Mouse (Mus musculus): Measurements from ENCODE around the gene Tmem25. TPM values are rescaled to one million over a fixed set of nuclear protein-coding genes. Genes with fewer than 3 reads are reported as not detected.

Tmem25 gene
- total RNA-seq, 1 experiment: 0.54 TPM

DNA sequence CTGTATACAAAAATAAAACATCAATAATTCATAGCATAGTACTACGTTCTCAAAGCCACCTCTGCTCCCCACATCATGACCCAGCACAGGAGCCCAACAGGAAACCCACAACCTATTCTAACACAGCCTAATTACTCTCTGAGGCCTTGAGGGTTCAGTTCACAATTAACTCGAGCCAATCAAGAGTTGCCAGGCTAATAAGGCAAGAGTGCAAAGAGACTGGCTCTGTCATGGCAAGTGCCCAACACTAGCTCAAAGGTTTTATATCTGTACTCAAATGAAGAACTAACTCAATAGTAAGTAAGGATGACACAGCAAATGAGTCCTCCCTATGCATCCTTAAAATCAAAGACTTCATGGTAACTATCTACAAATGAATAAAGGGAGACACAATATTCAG is 31.4 kb upstream of the Tmem25 start:
- in situ Hi-C loops (cut with MboI; ENCODE audit: low sequenced_read_pairs in 2 of 2, unreplicated experiment in 2 of 2): no loop called here
- TF ChIP-seq ZC3H11A (IDR thresholded peaks at IDR 0.05; ENCODE audit: borderline replicate concordance, low read depth, low read length) (no peak), CHD2 (IDR thresholded peaks at IDR 0.05; ENCODE audit: low read depth, low read length) (no peak), MAFK (IDR thresholded peaks at IDR 0.05; ENCODE audit: insufficient read depth, low read depth, low read length) (no peak), HCFC1 (IDR thresholded peaks at IDR 0.05; ENCODE audit: borderline replicate concordance, insufficient read depth, low read length) (no peak), ZNF384 (IDR thresholded peaks at IDR 0.05; ENCODE audit: low read depth, low read length) (no peak)
- no peaks in the 10 kb centered on the region for H3K9me3 ChIP-seq (ENCODE audit: control insufficient read depth, insufficient read depth, low read depth, low read length)

DNA sequence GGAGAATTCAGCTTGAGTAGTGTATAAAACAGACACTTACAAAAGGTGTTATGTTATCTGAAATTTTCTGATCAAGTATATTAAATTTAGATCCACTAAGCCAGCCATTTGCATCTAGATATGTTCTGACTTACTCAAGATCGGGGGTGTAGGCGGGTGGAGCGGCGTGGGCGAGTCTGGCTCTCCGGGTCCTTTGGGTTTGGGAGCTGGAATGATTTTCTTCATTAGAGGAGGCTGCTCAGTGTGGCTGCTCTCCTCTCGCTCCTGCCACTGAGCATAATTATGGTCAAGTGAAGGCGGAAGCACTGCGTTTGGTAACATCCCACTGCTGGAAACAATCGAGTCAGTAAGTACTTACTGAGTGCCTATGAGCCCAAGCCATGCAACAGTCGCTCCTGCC is 29.8 kb upstream of the Tmem25 start:
- Histone ChIP-seq H3K36me3 (ENCODE audit: control insufficient read depth, insufficient read depth, low read length, poor library complexity, severe bottlenecking) (peaks cover 45% of the 10 kb centered on the region), H3K4me1 (ENCODE audit: control insufficient read depth in 2 of 2, insufficient read depth in 2 of 2, low read length in 2 of 2, poor library complexity in 1 of 2) (no peaks in the 10 kb centered on the region), H3K9ac (ENCODE audit: insufficient read depth, low read depth, low read length, poor library complexity, severe bottlenecking) (no peak overlapping the region), H3K4me3 (ENCODE audit: insufficient read depth in 1 of 2, low read depth in 1 of 2, low read length in 2 of 2, poor library complexity in 1 of 2, severe bottlenecking in 1 of 2) (no peak overlapping the region), H3K9me3 (ENCODE audit: control insufficient read depth, insufficient read depth, low read depth, low read length) (no peaks in the 10 kb centered on the region), H3K27ac (ENCODE audit: insufficient read depth, low read depth, low read length, poor library complexity, severe bottlenecking) (no peak overlapping the region)
- no peak for TF ChIP-seq ZNF384 (IDR thresholded peaks at IDR 0.05; ENCODE audit: low read depth, low read length)
- no peak for TF ChIP-seq HCFC1 (IDR thresholded peaks at IDR 0.05; ENCODE audit: borderline replicate concordance, insufficient read depth, low read length)
- no peak for TF ChIP-seq CHD2 (IDR thresholded peaks at IDR 0.05; ENCODE audit: low read depth, low read length)
- TF ChIP-seq MAFK (IDR thresholded peaks at IDR 0.05; ENCODE audit: insufficient read depth, low read depth, low read length): no peak
- TF ChIP-seq ZC3H11A (IDR thresholded peaks at IDR 0.05; ENCODE audit: borderline replicate concordance, low read depth, low read length): no peak
- in situ Hi-C loops (cut with MboI; ENCODE audit: low sequenced_read_pairs in 2 of 2, unreplicated experiment in 2 of 2): no loop called here
- DNase-seq (ENCODE audit: low read depth, low spot score): no peak

More for the DNA sequence above, 31.4 kb upstream of the Tmem25 start:
- Histone ChIP-seq H3K36me3 (ENCODE audit: control insufficient read depth, insufficient read depth, low read length, poor library complexity, severe bottlenecking) (peaks cover 52% of the 10 kb centered on the region), H3K4me1 (ENCODE audit: control insufficient read depth in 2 of 2, insufficient read depth in 2 of 2, low read length in 2 of 2, poor library complexity in 1 of 2) (no peaks in the 10 kb centered on the region), H3K4me3 (ENCODE audit: insufficient read depth in 1 of 2, low read depth in 1 of 2, low read length in 2 of 2, poor library complexity in 1 of 2, severe bottlenecking in 1 of 2) (no peak overlapping the region), H3K9ac (ENCODE audit: insufficient read depth, low read depth, low read length, poor library complexity, severe bottlenecking) (no peak overlapping the region), H3K27ac (ENCODE audit: insufficient read depth, low read depth, low read length, poor library complexity, severe bottlenecking) (no peak overlapping the region)
- no peak for DNase-seq (ENCODE audit: low read depth, low spot score)

DNA sequence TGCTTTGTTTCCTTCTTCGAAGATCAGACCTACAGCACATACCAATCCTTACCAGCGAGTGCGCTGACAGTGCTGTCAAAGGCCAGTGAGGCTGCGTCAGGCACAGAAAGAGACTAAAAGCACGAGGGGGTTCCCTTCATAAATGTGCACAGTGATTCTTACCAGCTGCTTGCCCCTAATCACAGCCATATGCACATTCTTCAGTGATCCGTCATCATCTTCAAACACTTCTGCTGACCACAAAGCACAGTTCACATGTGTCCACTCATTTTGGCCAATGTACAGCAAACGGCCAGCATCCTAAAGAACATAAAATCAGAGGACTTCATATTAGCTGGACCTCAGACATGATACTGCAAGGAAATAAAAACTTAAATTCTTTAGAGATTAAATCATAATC is 27.6 kb upstream of the Tmem25 start:
- Histone ChIP-seq H3K27ac (ENCODE audit: insufficient read depth, low read depth, low read length, poor library complexity, severe bottlenecking) (no peak overlapping the region), H3K9ac (ENCODE audit: insufficient read depth, low read depth, low read length, poor library complexity, severe bottlenecking) (no peak overlapping the region), H3K4me3 (ENCODE audit: insufficient read depth in 1 of 2, low read depth in 1 of 2, low read length in 2 of 2, poor library complexity in 1 of 2, severe bottlenecking in 1 of 2) (no peak overlapping the region), H3K36me3 (ENCODE audit: control insufficient read depth, insufficient read depth, low read length, poor library complexity, severe bottlenecking) (peaks cover 49% of the 10 kb centered on the region), H3K9me3 (ENCODE audit: control insufficient read depth, insufficient read depth, low read depth, low read length) (no peaks in the 10 kb centered on the region), H3K4me1 (ENCODE audit: control insufficient read depth in 2 of 2, insufficient read depth in 2 of 2, low read length in 2 of 2, poor library complexity in 1 of 2) (no peaks in the 10 kb centered on the region)
- DNase-seq (ENCODE audit: low read depth, low spot score): no peak
- TF ChIP-seq MAFK (IDR thresholded peaks at IDR 0.05; ENCODE audit: insufficient read depth, low read depth, low read length) (no peak), ZC3H11A (IDR thresholded peaks at IDR 0.05; ENCODE audit: borderline replicate concordance, low read depth, low read length) (no peak), ZNF384 (IDR thresholded peaks at IDR 0.05; ENCODE audit: low read depth, low read length) (no peak), HCFC1 (IDR thresholded peaks at IDR 0.05; ENCODE audit: borderline replicate concordance, insufficient read depth, low read length) (no peak), CHD2 (IDR thresholded peaks at IDR 0.05; ENCODE audit: low read depth, low read length) (no peak)
- in situ Hi-C loops (cut with MboI; ENCODE audit: low sequenced_read_pairs in 2 of 2, unreplicated experiment in 2 of 2): no loop called here

DNA sequence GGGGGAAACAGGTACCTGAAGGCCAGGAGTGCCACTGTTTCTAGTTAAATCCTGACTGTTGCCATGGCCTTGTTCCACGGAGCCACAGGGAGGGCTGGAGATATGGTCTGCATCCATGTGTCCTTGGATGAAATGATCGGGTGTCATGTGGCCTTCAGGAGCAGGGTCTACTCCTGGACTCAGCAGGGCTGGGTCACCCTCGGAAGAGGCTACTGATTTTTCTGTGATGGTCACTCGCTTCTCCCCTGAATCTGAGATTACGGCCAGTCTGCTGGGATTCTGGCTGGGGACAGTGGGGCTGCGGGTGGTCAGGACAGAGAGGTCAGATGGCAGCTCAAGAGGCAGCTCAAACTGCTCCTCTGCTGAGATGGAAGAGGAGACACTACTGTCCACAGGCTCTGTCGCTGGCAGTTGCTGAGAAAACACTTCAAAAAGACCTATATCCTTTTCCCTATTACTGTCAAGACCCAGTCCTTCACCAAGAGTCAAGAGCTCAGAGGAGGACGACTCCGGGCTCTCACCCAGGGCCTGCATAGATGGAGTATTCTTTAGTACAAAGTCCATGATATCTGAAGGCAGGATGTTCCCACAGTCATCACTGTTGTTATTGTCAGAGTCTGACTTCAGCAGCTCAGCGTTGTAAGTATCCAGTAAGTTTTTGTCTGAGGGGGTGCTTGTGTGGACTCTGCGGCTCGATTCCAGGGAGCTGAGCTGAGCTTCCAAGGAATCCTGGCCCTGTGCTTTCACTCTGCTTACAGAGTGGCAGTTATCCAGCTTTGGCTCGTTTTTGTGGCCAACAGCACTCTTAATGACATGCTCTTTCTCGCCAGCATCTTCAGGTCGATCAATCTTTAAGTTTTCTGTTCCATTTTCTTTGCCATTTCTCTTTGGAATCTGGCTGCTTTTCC is 21.1 kb upstream of the Tmem25 start:
- TF ChIP-seq ZC3H11A (IDR thresholded peaks at IDR 0.05; ENCODE audit: borderline replicate concordance, low read depth, low read length) (no peak), MAFK (IDR thresholded peaks at IDR 0.05; ENCODE audit: insufficient read depth, low read depth, low read length) (no peak), ZNF384 (IDR thresholded peaks at IDR 0.05; ENCODE audit: low read depth, low read length) (no peak), HCFC1 (IDR thresholded peaks at IDR 0.05; ENCODE audit: borderline replicate concordance, insufficient read depth, low read length) (no peak), CHD2 (IDR thresholded peaks at IDR 0.05; ENCODE audit: low read depth, low read length) (no peak)
- Histone ChIP-seq H3K9ac (ENCODE audit: insufficient read depth, low read depth, low read length, poor library complexity, severe bottlenecking) (no peak overlapping the region), H3K9me3 (ENCODE audit: control insufficient read depth, insufficient read depth, low read depth, low read length) (no peaks in the 10 kb centered on the region), H3K27ac (ENCODE audit: insufficient read depth, low read depth, low read length, poor library complexity, severe bottlenecking) (no peak overlapping the region), H3K4me1 (ENCODE audit: control insufficient read depth in 2 of 2, insufficient read depth in 2 of 2, low read length in 2 of 2, poor library complexity in 1 of 2) (no peaks in the 10 kb centered on the region), H3K4me3 (ENCODE audit: insufficient read depth in 1 of 2, low read depth in 1 of 2, low read length in 2 of 2, poor library complexity in 1 of 2, severe bottlenecking in 1 of 2) (no peak overlapping the region), H3K36me3 (ENCODE audit: control insufficient read depth, insufficient read depth, low read length, poor library complexity, severe bottlenecking) (peaks cover 76% of the 10 kb centered on the region)
- no peak for DNase-seq (ENCODE audit: low read depth, low spot score)
- in situ Hi-C loops (cut with MboI; ENCODE audit: low sequenced_read_pairs in 2 of 2, unreplicated experiment in 2 of 2): no loop called here
